In genomic region chr17:73203642-73204332, GRCm38 (mm10) we compare ENCODE assay signal across 17 mouse cellular contexts.
DNase-seq lines count a peak whose midpoint lies in the region; ATAC-seq and TF ChIP-seq lines count a peak whose summit lies in the region.
"Had no signal": no experiment of that assay in that cellular context is flagged by ENCODE, and none has a peak within 500 bp of the region (broad histone marks: within the 10 kb centered on the region; RNA-seq: fewer than 3 reads in every experiment).

No protein-coding gene starts in this region.

- TF ChIP-seq CTCF in heart, adult 2 months (IDR thresholded peaks at IDR 0.05) = peak; percentile 46

- TF ChIP-seq EP300 in heart, adult 2 months (IDR thresholded peaks at IDR 0.05; ENCODE audit: insufficient read depth, low read depth, low read length) = no peak

- H3K9ac ChIP-seq in heart, adult 2 months (ENCODE audit: low read depth, low read length) = peak overlapping the region; percentile 27; the same call in 1 of the 2 replicates
- peak overlapping the region; percentile 30; the same call in 1 of the 2 replicates for H3K9ac ChIP-seq in heart, embryonic 14.5 days (ENCODE audit: low read length)
- no peak overlapping the region for H3K9ac ChIP-seq in lung, embryonic 16.5 days (ENCODE audit: low read length)
- H3K9ac ChIP-seq: forebrain, embryonic 13.5 days; limb, embryonic 15.5 days had no signal

- H3K4me2 ChIP-seq in heart, embryonic 14.5 days (ENCODE audit: low read length) = peak overlapping the region; percentile 29; the same call in 1 of the 2 replicates
- no peak overlapping the region for H3K4me2 ChIP-seq in lung, embryonic 16.5 days (ENCODE audit: low read depth, low read length)
- H3K4me2 ChIP-seq: forebrain, embryonic 13.5 days; limb, embryonic 15.5 days; midbrain, embryonic 11.5 days had no signal

- H3K4me3 ChIP-seq in heart, adult 2 months = no peak overlapping the region
- H3K4me3 ChIP-seq in heart, embryonic 14.5 days (ENCODE audit: control insufficient read depth in 1 of 2, insufficient read depth in 1 of 2, low read depth in 1 of 2, low read length in 2 of 2) = peak overlapping the region in 1 of 2 experiments; percentile 6; a peak in 1 of 4 replicates
- no peak overlapping the region for H3K4me3 ChIP-seq in lung, embryonic 16.5 days (ENCODE audit: low read length)
- H3K4me3 ChIP-seq: forebrain, embryonic 13.5 days; hindbrain, embryonic 10.5 days; limb, embryonic 15.5 days had no signal

- WGBS in heart, adult 2 months = 53% methylated on average over 15 of the region's 15 CpGs
- 42% methylated on average over 15 of the region's 15 CpGs for WGBS in heart, embryonic 14.5 days
- 55% methylated on average over 15 of the region's 15 CpGs for WGBS in lung, embryonic 16.5 days

- DNase-seq in heart, adult 2 months = no peak
- DNase-seq in heart, adult 11 months = no peak
- DNase-seq in layer of hippocampus, adult 11-12 months (ENCODE audit: low spot score) = peak; percentile 2
- DNase-seq in layer of hippocampus, postnatal 36 days = no peak
- no peak for DNase-seq in spleen, adult 18-20 months
- DNase-seq in thymus, postnatal 4 days = no peak
- DNase-seq: cerebellum, postnatal 25 days; kidney, postnatal 14 days; thymus, postnatal 36 days had no signal

- H3K36me3 ChIP-seq in heart, adult 2 months (ENCODE audit: control insufficient read depth, insufficient read depth, low read length) = no peaks in the 10 kb centered on the region; the same call in 1 of the 2 replicates
- H3K36me3 ChIP-seq in heart, embryonic 14.5 days (ENCODE audit: control insufficient read depth, insufficient read depth, low read length) = 0 out of 2 replicates have a peak, but pooled peaks cover 2% of the 10 kb centered on the region
- H3K36me3 ChIP-seq in lung, embryonic 16.5 days (ENCODE audit: control insufficient read depth, insufficient read depth, low read length) = no peaks in the 10 kb centered on the region; the same call in 1 of the 2 replicates
- H3K36me3 ChIP-seq: limb, embryonic 15.5 days had no signal

- intact Hi-C loops in heart, adult 2 months (cut with DNase I) = loop anchor here (5.0 kb wide), 2 partner anchors 39 to 94 kb away; no protein-coding TSS in a partner anchor

- H3K9me3 ChIP-seq in heart, embryonic 14.5 days (ENCODE audit: control insufficient read depth, low read length) = 0 out of 2 replicates have a peak, but pooled peaks cover 3% of the 10 kb centered on the region
- H3K9me3 ChIP-seq in lung, embryonic 16.5 days (ENCODE audit: control insufficient read depth, low read length) = no peaks in the 10 kb centered on the region
- H3K9me3 ChIP-seq: forebrain, embryonic 13.5 days; limb, embryonic 15.5 days had no signal

- H3K27me3 ChIP-seq in heart, adult 2 months (ENCODE audit: control insufficient read depth, insufficient read depth, low read length) = no peaks in the 10 kb centered on the region
- H3K27me3 ChIP-seq in heart, embryonic 14.5 days (ENCODE audit: control insufficient read depth, insufficient read depth, low read length) = no peaks in the 10 kb centered on the region
- H3K27me3 ChIP-seq in lung, embryonic 16.5 days (ENCODE audit: control insufficient read depth, insufficient read depth, low read depth, low read length) = no peaks in the 10 kb centered on the region
- H3K27me3 ChIP-seq: forebrain, embryonic 13.5 days; limb, embryonic 15.5 days had no signal

- H3K79me2 ChIP-seq in heart, adult 2 months (replicated peaks; ENCODE audit: control insufficient read depth, insufficient read depth, low read length) = no peaks in the 10 kb centered on the region; the same call in 1 of the 2 replicates

- no peak; the same call in 1 of the 2 replicates for TF ChIP-seq POLR2A in heart, adult 2 months (IDR thresholded peaks at IDR 0.05; ENCODE audit: insufficient read depth, low read depth, low read length)

- peaks cover 7% of the 10 kb centered on the region; the same call in 1 of the 2 replicates for H3K4me1 ChIP-seq in heart, adult 2 months (ENCODE audit: control insufficient read depth, insufficient read depth, low read length)
- H3K4me1 ChIP-seq in heart, embryonic 14.5 days (ENCODE audit: control insufficient read depth in 2 of 2, insufficient read depth in 2 of 2, low read length in 2 of 2) = peaks cover 9 to 19% of the 10 kb centered on the region in 2 experiments
- H3K4me1 ChIP-seq in lung, embryonic 16.5 days (replicated peaks; ENCODE audit: control insufficient read depth, insufficient read depth, low read length) = no peaks in the 10 kb centered on the region
- H3K4me1 ChIP-seq: forebrain, embryonic 13.5 days; hindbrain, embryonic 10.5 days; limb, embryonic 15.5 days had no signal

- H3K27ac ChIP-seq in heart, adult 2 months = peak overlapping the region; percentile 67
- peak overlapping the region; percentile 72 to 78 for H3K27ac ChIP-seq in heart, embryonic 14.5 days (replicated peaks in 1 of 2; ENCODE audit: control insufficient read depth in 1 of 2, insufficient read depth in 1 of 2, low read depth in 2 of 2, low read length in 2 of 2)
- H3K27ac ChIP-seq in lung, embryonic 16.5 days (ENCODE audit: low read length) = peak overlapping the region; percentile 46; the same call in 1 of the 2 replicates
- H3K27ac ChIP-seq: forebrain, embryonic 13.5 days; hindbrain, embryonic 10.5 days; limb, embryonic 15.5 days had no signal

- no peak for ATAC-seq in heart, embryonic 14.5 days (ENCODE audit: insufficient number of reproducible peaks, insufficient read depth, low FRiP score, low read depth)
- peak; percentile 64 for ATAC-seq in lung, embryonic 16.5 days (ENCODE audit: low read depth)
- ATAC-seq: CD4-positive, CD25-positive, alpha-beta regulatory T cell, adult 4 months; forebrain, embryonic 13.5 days; inflammation-experienced regulatory T-cells, adult 6 months had no signal
